Mouse (Mus musculus): ENCODE results near the gene Scand1. TPM values are rescaled to one million over a fixed set of nuclear protein-coding genes. Genes with fewer than 3 reads are reported as not detected.

Gene Scand1
- polyA plus RNA-seq, 1 experiment: 80.6 TPM

GRCm38 (mm10) chr2:156263204-156263893 lies 49.2 kb downstream of the Scand1 start:
- Histone ChIP-seq H3K27ac (ENCODE audit: insufficient read depth, low read length) (no peak overlapping the region), H3K4me1 (ENCODE audit: control insufficient read depth, insufficient read depth, low read length) (no peaks in the 10 kb centered on the region), H3K27me3 (ENCODE audit: control insufficient read depth, insufficient read depth, low read length) (no peaks in the 10 kb centered on the region), H3K4me3 (replicated peaks; ENCODE audit: insufficient read depth, low read depth, low read length) (no peak overlapping the region)
- DNase-seq: no peak
- 83% methylated on average over 4 of the region's 4 CpGs for WGBS
- TF ChIP-seq POLR2A (IDR thresholded peaks at IDR 0.05; ENCODE audit: borderline replicate concordance, insufficient read depth, low read length) (no peak), CTCF (IDR thresholded peaks at IDR 0.05; ENCODE audit: borderline replicate concordance, insufficient read depth, low read depth, low read length) (no peak)

Other genes with a start within 250 kb of the Scand1 start
- gene Spag4, start 247.5 kb downstream of the Scand1 start, polyA plus RNA-seq (2012; rRNA removed): 5.4 and 6.1 TPM in 2 replicates
- gene Cpne1, start 200.7 kb downstream of the Scand1 start, polyA plus RNA-seq (2012; rRNA removed): 50.9 and 54.3 TPM in 2 replicates
- 9.2 and 12.6 TPM in 2 replicates for gene Rbm12, start 200.7 kb downstream of the Scand1 start, polyA plus RNA-seq (2012; rRNA removed)
- 4.0 and 5.7 TPM in 2 replicates for gene Gm28036, start 185.6 kb downstream of the Scand1 start, polyA plus RNA-seq (2012; rRNA removed)
- 245 and 250 TPM in 2 replicates for gene Romo1, start 168.7 kb downstream of the Scand1 start, polyA plus RNA-seq (2012; rRNA removed)
- 67.5 and 71.7 TPM in 2 replicates for gene Nfs1, start 168.5 kb downstream of the Scand1 start, polyA plus RNA-seq (2012; rRNA removed)
- 144 and 145 TPM in 2 replicates for gene Rbm39, start 132.5 kb downstream of the Scand1 start, polyA plus RNA-seq (2012; rRNA removed)
- gene Phf20, start 116.2 kb downstream of the Scand1 start, polyA plus RNA-seq (2012; rRNA removed): 44.6 and 48.3 TPM in 2 replicates
- 9.5 and 9.7 TPM in 2 replicates for gene Cnbd2, start 405 bp downstream of the Scand1 start, polyA plus RNA-seq (2012; rRNA removed)
- 219 and 223 TPM in 2 replicates for gene Epb41l1, start 108.2 kb upstream of the Scand1 start, polyA plus RNA-seq (2012; rRNA removed)
- 41.4 and 43.2 TPM in 2 replicates for gene Aar2, start 234.9 kb upstream of the Scand1 start, polyA plus RNA-seq (2012; rRNA removed)

Measured in cerebellum, adult 2 months (tissue).